Mouse (Mus musculus) hindbrain, embryonic 15.5 days (tissue): ENCODE measurements around the gene Spire2. TPM values are rescaled to one million over a fixed set of nuclear protein-coding genes. Genes with fewer than 3 reads are reported as not detected.

Experiments
- ATAC-seq: fragments of 200-750 bp; cut with Nextera tagmentation; 2 replicates; pipeline ENCODE4 v1.8.0; 2017; ENCODE audit warnings: low read depth, moderate number of reproducible peaks, moderate TSS enrichment; ENCODE audit not compliant: low FRiP score
- H3K27ac ChIP-seq: fragments of 300-500 bp; sonication (generic); replicated peaks from 2 replicates; pipeline ENCODE4 v1.5.1; 2015; ENCODE audit warnings: mild to moderate bottlenecking, inconsistent platforms
- H3K27me3 ChIP-seq: fragments of 300-500 bp; sonication (generic); 2 replicates; pipeline ENCODE4 v1.6.1; 2015; ENCODE audit warnings: control low read depth, inconsistent platforms
- H3K36me3 ChIP-seq: fragments of 300-500 bp; sonication (generic); 2 replicates; pipeline ENCODE4 v1.6.1; 2015; ENCODE audit warnings: control low read depth, inconsistent platforms
- H3K4me1 ChIP-seq: fragments of 300-500 bp; sonication (generic); replicated peaks from 2 replicates; pipeline ENCODE4 v1.6.1; 2015; ENCODE audit warnings: control low read depth, inconsistent platforms
- H3K4me2 ChIP-seq: fragments of 300-500 bp; sonication (generic); 2 replicates; pipeline ENCODE4 v1.6.1; 2015; ENCODE audit warnings: moderate library complexity, mild to moderate bottlenecking, inconsistent platforms
- H3K4me3 ChIP-seq: fragments of 300-500 bp; sonication (generic); 2 replicates; pipeline ENCODE4 v1.5.1; 2015; ENCODE audit warnings: mild to moderate bottlenecking, inconsistent platforms
- H3K9ac ChIP-seq: fragments of 300-500 bp; sonication (generic); 2 replicates; pipeline ENCODE4 v1.6.1; 2015; ENCODE audit warnings: inconsistent platforms
- H3K9me3 ChIP-seq: fragments of 300-500 bp; sonication (generic); 2 replicates; pipeline ENCODE4 v1.6.1; 2016; ENCODE audit warnings: control low read depth, inconsistent platforms
- WGBS: fragments of 180-500 bp; shearing (Covaris S2); methylation state at CpG from one replicate; pipeline ENCODE4 v1.1.7; 2015; 5-methylcytosine and 5-hydroxymethylcytosine counted together
- polyA plus RNA-seq: library from polyadenylated mRNA; unstranded; fragments of >200 nt; fragmentation: Nextera tagmentation; extraction: Ambion mirVana; gene quantifications from 2 replicates; pipeline ENCODE4 v1.2.1, GENCODE M21; 2015

The Spire2 gene
- polyA plus RNA-seq, 1 experiment from 2014 or later, result 39.5 TPM

DNA sequence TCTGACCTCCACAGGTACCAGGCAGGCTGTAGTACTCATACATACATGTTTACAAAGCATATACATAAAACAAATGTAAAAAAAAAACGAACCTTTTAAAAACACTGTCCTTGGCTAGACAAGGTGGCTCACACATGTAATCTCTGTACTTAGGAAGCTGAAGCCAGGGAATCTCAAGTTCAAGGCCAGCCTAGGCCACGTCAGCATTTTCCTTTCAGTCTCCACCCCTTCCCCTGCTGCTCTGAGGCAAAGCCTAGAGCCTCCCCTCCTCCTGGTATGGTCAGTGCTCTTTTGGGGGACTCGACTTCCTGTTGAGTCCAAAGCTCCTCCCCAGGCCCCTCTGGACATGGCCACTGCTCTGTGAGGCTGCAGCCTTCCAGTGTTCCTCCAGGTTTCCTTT is 54.5 kb downstream of the Spire2 start:
- WGBS, result 86% methylated on average over 3 of the region's 3 CpGs
- Histone ChIP-seq H3K27ac (no peak overlapping the region), H3K9me3 (no peaks in the 10 kb centered on the region), H3K9ac (no peak overlapping the region), H3K4me1 (no peaks in the 10 kb centered on the region), H3K27me3 (no peaks in the 10 kb centered on the region), H3K36me3 (peaks cover 94% of the 10 kb centered on the region), H3K4me2 (no peak overlapping the region), H3K4me3 (no peak overlapping the region)
- ATAC-seq, result no peak

DNA sequence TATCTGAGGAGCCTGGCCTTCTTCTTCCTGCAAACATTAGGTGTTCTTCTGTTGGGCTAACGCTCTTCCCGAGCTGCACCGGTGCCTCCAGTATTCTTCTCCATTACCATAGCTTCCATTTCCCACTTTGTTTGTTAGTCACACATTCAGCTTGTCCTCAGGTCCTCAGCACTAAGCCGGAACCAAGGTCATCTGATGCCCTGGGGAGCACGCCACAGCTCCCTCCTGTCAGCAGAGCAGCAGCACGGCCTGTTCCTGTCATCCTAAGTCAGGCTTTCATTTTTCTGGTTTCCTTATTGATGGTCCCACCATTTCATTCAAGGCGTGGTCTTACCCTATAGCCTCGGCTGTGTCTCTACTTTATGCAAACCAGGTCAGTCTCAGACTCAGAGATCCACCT is 55.3 kb downstream of the Spire2 start:
- no peak overlapping the region for H3K4me3 ChIP-seq
- no peak overlapping the region for H3K9ac ChIP-seq
- no peaks in the 10 kb centered on the region for H3K9me3 ChIP-seq
- H3K36me3 ChIP-seq, result peaks cover 94% of the 10 kb centered on the region
- H3K4me2 ChIP-seq, result no peak overlapping the region
- no peaks in the 10 kb centered on the region for H3K27me3 ChIP-seq
- H3K27ac ChIP-seq, result no peak overlapping the region
- no peak for ATAC-seq
- 94% methylated on average over 8 of the region's 8 CpGs for WGBS
- H3K4me1 ChIP-seq, result no peaks in the 10 kb centered on the region

DNA sequence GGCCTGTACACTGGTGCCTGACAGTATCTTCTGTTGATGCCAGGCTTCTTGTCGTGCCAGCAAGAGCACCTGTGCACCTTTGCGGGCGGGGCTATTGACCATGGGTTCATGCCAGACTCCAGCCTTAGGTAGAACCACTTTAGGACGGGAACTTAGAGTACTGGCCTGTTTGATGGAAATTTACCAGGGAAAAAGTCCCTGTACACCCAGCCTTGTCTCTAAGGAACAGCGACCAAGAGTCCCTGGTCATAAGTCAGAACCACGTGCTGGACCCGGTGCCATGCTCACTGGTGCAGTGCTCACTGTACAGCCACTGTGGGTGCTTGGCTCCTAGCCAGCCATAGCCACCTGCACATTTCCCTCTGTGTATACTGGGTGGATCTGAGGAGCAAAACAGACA is 56.5 kb downstream of the Spire2 start:
- Histone ChIP-seq H3K9ac (no peak overlapping the region), H3K27ac (no peak overlapping the region), H3K4me2 (no peak overlapping the region), H3K4me1 (no peaks in the 10 kb centered on the region), H3K4me3 (no peak overlapping the region), H3K36me3 (peaks cover 94% of the 10 kb centered on the region), H3K27me3 (no peaks in the 10 kb centered on the region), H3K9me3 (no peaks in the 10 kb centered on the region)
- ATAC-seq, result no peak
- 93% methylated on average over 7 of the region's 7 CpGs for WGBS

DNA sequence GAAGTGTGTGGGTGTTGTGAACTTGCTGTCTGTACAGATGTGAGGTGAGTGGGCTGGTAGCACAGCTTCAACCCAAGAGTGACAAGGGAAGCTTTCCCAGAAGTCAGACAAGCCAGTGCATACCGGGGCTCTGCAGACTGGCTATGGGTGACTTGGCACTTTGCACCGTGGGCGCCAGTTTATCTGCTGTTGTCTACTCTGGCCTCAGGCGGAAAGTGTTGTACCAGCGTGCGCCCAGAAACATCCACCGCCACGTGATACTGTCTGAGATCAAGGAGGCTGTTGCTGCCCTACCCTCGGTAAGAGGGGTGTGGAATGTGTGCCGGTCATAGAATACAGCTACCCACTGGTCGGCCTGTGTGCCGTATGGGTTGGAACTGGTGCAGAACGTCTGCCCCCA is 65.8 kb downstream of the Spire2 start:
- Histone ChIP-seq H3K9ac (no peak overlapping the region), H3K27ac (no peak overlapping the region), H3K27me3 (no peaks in the 10 kb centered on the region), H3K4me2 (no peak overlapping the region), H3K4me3 (no peak overlapping the region), H3K36me3 (peaks cover 87% of the 10 kb centered on the region), H3K9me3 (no peaks in the 10 kb centered on the region), H3K4me1 (no peaks in the 10 kb centered on the region)
- ATAC-seq, result no peak
- WGBS, result 93% methylated on average over 13 of the region's 13 CpGs

DNA sequence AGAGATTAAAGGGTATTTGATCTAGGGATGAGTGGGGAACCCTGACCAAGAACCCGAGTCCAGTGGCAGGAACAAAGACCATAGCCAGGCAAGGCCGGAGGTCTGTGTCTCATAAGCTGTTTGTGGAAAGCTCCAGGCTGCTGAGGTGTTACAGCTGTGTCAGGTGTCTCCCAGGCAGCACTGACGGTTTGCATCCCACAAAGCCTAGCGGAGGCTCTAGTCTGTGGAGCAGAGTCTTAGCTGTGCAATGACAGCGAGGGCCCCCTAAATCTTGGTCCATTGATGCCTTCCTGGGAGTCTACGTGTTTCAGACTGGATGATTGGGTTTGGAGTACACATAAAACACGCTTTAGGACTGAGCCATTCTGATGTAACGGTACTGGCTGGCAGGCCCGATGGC is 69.4 kb downstream of the Spire2 start:
- Histone ChIP-seq H3K4me1 (peaks cover 8% of the 10 kb centered on the region; the same call in 1 of the 2 replicates), H3K27me3 (no peaks in the 10 kb centered on the region), H3K36me3 (peaks cover 53% of the 10 kb centered on the region), H3K27ac (no peak overlapping the region), H3K9me3 (no peaks in the 10 kb centered on the region), H3K4me3 (no peak overlapping the region), H3K4me2 (no peak overlapping the region), H3K9ac (no peak overlapping the region)
- no peak for ATAC-seq
- 96% methylated on average over 9 of the region's 9 CpGs for WGBS

DNA sequence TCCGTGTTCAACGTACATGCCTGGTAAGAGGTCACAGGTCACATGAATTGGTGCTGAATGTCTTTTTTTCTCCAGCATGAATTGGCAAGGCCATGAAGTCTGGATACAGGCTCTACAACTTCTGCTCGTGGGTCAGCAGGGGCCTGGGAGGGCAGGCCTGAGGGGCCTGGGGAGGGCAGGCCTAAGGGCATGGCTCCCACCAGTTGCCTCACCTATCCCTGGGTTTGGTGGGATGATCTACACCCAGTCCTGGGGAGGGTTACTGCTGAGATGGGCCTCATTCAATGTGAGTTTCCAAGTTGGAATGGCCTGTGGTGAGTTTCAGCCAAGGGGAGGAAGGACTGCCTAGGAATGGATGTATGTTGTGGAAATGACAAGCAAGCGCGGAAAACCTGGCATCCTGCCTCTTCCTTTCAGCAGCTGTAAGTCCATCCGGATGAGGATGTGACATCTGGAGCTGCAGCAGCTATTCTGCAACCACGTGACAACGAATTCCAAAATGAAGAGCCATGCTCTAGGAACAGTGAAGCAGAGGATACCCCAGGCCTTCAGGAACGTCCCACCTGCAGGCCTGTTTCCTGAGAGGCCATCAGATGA is 70.3 kb downstream of the Spire2 start:
- Histone ChIP-seq H3K4me2 (no peak overlapping the region), H3K27me3 (no peaks in the 10 kb centered on the region), H3K4me1 (peaks cover 12% of the 10 kb centered on the region; the same call in 1 of the 2 replicates), H3K9ac (no peak overlapping the region), H3K9me3 (no peaks in the 10 kb centered on the region), H3K4me3 (no peak overlapping the region), H3K27ac (no peak overlapping the region), H3K36me3 (peaks cover 44% of the 10 kb centered on the region)
- ATAC-seq, result no peak
- WGBS, result 88% methylated on average over 9 of the region's 9 CpGs

DNA sequence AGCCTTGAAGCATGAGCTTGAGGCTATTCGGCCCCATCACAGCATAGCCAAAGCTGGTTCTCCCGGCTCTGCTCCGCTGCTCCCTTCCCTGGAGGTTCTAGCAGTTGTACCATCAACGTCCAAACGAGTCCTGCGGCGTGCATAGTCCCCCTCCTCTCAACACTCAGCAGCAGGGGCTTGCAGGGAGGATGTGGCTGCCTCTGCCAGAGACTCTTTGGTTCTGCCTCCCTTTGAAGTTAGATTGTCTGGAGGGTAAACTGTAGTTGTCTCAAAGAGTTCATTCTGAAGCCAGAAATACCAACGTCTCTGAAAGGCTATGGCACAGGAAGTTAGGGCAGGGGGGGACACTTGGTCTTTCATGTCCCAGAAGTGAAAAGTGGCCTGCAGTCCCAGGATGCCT is 72.0 kb downstream of the Spire2 start:
- H3K4me1 ChIP-seq, result peaks cover 19% of the 10 kb centered on the region
- peaks cover 32% of the 10 kb centered on the region for H3K36me3 ChIP-seq
- H3K27ac ChIP-seq, result no peak overlapping the region
- H3K9me3 ChIP-seq, result no peaks in the 10 kb centered on the region
- no peaks in the 10 kb centered on the region for H3K27me3 ChIP-seq
- ATAC-seq, result no peak
- no peak overlapping the region for H3K9ac ChIP-seq
- no peak overlapping the region for H3K4me2 ChIP-seq
- no peak overlapping the region for H3K4me3 ChIP-seq
- 40% methylated on average over 8 of the region's 8 CpGs for WGBS

DNA sequence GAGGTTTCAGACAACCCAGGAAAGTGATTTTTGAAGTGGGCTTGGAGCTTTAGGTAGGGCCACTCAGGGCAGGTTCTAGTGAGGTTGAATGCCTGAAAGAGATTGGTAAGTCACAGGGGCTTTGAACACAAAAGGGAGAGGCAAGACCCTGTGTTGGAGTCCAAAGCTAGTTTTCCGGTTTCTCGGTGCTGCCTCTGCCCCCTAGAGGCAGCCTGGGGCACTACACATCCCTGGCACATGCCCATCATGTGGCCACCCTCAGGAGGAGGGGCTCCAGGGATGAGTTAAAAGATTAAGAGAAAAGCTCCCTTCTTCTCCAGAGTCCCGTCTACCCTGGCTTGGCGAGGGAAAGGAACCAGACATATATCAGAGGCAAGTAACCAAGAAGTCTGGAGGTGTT is 74.3 kb downstream of the Spire2 start, which contains the start of gene Mc1r:
Gene Mc1r, plus strand, starts transcription at position 322 of the 400 bp plus-strand sequence.
- Histone ChIP-seq H3K36me3 (peaks cover 16% of the 10 kb centered on the region), H3K27ac (no peak within 1 kb of the TSS), H3K4me1 (peaks cover 28% of the 10 kb centered on the region), H3K9me3 (no peaks in the 10 kb centered on the region), H3K9ac (no peak within 1 kb of the TSS), H3K4me2 (no peak within 1 kb of the TSS), H3K27me3 (no peaks in the 10 kb centered on the region), H3K4me3 (no peak within 1 kb of the TSS)
- no peak for ATAC-seq
- WGBS, result 17% methylated on average over 4 of the region's 4 CpGs

DNA sequence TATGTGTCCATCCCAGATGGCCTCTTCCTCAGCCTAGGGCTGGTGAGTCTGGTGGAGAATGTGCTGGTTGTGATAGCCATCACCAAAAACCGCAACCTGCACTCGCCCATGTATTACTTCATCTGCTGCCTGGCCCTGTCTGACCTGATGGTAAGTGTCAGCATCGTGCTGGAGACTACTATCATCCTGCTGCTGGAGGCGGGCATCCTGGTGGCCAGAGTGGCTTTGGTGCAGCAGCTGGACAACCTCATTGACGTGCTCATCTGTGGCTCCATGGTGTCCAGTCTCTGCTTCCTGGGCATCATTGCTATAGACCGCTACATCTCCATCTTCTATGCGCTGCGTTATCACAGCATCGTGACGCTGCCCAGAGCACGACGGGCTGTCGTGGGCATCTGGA is 75.1 kb downstream of the Spire2 start:
- H3K4me1 ChIP-seq, result peaks cover 28% of the 10 kb centered on the region
- H3K4me2 ChIP-seq, result no peak overlapping the region
- no peaks in the 10 kb centered on the region for H3K27me3 ChIP-seq
- H3K9me3 ChIP-seq, result no peaks in the 10 kb centered on the region
- H3K9ac ChIP-seq, result no peak overlapping the region
- 91% methylated on average over 13 of the region's 13 CpGs for WGBS
- no peak for ATAC-seq
- H3K36me3 ChIP-seq, result peaks cover 9% of the 10 kb centered on the region
- H3K27ac ChIP-seq, result no peak overlapping the region
- H3K4me3 ChIP-seq, result no peak overlapping the region

DNA sequence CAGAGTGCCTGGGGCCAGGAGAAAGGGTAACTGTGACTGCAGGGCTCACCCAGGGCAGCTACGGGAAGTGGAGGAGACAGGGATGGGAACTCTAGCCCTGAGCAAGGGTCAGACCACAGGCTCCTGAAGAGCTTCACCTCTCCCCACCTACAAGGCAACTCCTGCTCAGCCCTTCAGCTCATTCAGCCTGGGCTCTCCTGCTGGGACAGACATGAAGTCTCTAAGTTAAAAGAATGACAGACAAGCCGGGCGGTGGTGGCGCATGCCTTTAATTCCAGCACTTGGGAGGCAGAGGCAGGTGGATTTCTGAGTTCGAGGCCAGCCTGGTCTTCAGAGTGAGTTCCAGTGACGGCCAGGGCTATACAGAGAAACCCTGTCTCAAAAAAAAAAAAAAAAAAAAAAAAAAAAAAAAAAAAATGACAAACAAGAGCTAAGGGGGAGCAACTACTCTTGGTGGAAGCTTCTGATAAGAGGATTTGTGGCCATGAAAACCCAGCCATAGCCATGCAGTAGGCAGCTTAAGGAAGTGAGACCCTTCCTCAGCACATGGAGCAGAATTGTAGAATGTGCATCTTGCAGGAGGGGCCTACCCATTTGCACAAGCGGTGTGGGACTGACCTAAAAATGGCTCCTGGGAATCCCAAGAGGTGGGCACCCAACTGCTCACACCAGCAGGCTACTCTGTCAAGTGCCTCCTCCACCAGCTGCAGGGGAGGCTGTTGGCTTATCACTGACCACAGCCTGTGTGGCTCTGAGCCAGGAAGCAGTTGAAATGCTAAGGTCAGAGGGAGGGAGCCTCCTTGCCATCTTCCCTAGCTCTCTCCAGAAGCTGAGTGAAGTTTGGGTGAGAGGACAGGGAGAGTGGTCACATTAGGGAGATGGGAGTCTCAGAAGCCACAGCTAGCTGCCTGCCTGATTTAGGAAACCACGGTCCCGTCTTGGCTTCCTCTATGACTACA is 76.4 kb downstream of the Spire2 start:
- Histone ChIP-seq H3K4me2 (peak overlapping the region; percentile 88), H3K9me3 (no peaks in the 10 kb centered on the region), H3K27me3 (no peaks in the 10 kb centered on the region), H3K36me3 (no peaks in the 10 kb centered on the region), H3K27ac (peak overlapping the region; percentile 93), H3K9ac (peak overlapping the region; percentile 78; the same call in 1 of the 2 replicates), H3K4me3 (peak overlapping the region; percentile 53; the same call in 1 of the 2 replicates), H3K4me1 (peaks cover 28% of the 10 kb centered on the region)
- 74% methylated on average over 9 of the region's 9 CpGs for WGBS
- ATAC-seq, result no peak

DNA sequence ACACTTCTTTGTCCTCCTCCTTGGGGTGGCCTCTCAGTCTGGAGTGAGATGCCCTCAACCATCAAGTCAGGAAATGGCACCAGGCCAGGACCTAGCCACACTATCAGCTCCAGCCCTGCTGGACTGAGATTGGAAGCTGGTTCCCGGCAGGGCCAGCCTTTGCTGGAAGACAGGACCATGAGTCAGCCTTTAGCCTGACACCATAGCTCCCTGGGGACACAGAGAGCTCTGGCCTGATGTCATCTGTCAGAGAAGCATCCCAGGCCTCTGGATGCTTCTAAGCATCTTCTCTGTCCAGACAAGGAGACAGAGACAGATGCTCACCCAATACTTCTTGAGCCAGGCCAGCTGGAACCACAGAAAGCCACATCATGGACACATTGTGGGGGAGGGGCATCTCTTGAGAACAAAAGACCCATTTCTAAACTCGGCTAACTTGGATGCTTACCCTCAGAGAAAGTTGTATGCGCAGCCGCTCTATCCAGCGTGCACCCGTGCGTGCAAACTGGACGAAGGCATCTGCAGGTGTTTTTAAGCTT is 77.6 kb downstream of the Spire2 start:
- Histone ChIP-seq H3K36me3 (no peaks in the 10 kb centered on the region), H3K27ac (peak overlapping the region; percentile 93), H3K4me1 (peaks cover 28% of the 10 kb centered on the region), H3K4me3 (peak overlapping the region; percentile 53), H3K9me3 (no peaks in the 10 kb centered on the region), H3K9ac (peak overlapping the region; percentile 78), H3K4me2 (peak overlapping the region; percentile 88), H3K27me3 (no peaks in the 10 kb centered on the region)
- 14% methylated on average over 8 of the region's 8 CpGs for WGBS
- no peak for ATAC-seq

DNA sequence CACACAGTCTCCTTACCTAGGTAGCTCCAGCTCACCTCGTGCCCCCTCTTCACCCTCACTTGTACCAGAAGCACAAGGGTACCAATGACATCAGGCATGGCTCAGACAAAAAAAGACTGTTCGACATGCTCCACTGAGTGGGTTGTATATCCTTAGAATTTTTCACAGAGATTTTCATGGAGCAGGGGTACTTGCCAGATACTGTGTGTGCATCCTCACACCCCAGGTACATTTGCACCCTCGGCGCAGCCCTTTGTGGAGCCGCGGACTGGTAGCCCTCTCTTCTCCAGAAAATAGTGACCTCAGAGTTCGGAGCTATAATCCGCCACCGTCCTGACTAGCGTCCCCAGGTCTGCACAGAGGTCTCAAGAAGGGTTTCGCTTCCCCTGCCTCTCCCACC is 78.3 kb downstream of the Spire2 start:
- WGBS, result 3% methylated on average over 11 of the region's 11 CpGs
- H3K4me3 ChIP-seq, result peak overlapping the region; percentile 53
- H3K4me1 ChIP-seq, result peaks cover 32% of the 10 kb centered on the region
- H3K9me3 ChIP-seq, result no peaks in the 10 kb centered on the region
- H3K36me3 ChIP-seq, result no peaks in the 10 kb centered on the region
- H3K27me3 ChIP-seq, result no peaks in the 10 kb centered on the region
- peak overlapping the region; percentile 78 for H3K9ac ChIP-seq
- H3K4me2 ChIP-seq, result peak overlapping the region; percentile 88
- peak; percentile 0; the same call in 1 of the 2 replicates for ATAC-seq
- peak overlapping the region; percentile 93 for H3K27ac ChIP-seq
